Mouse (Mus musculus): ENCODE measurements around the gene C530008M17Rik.

GRCm38 (mm10) chr5:76698187-76698586, 41.9 kb downstream of the C530008M17Rik start:
- TF ChIP-seq POLR2A (IDR thresholded peaks at IDR 0.05; ENCODE audit: insufficient read depth, low read depth, low read length) (no peak), CTCF (IDR thresholded peaks at IDR 0.05; ENCODE audit: insufficient read depth, low read depth, low read length) (no peak)

Measured in olfactory bulb, adult 2 months (tissue).